Mouse (Mus musculus) lung, adult 18-20 months (tissue): ENCODE results near the gene Ephx4.

Experiments
- DNase-seq, 2 experiments: peaks; one replicate each; pipeline ENCODE4 v3.0.0; 2022; ENCODE audit warnings: mixed read lengths in 2 of 2

Ephx4 gene

DNA sequence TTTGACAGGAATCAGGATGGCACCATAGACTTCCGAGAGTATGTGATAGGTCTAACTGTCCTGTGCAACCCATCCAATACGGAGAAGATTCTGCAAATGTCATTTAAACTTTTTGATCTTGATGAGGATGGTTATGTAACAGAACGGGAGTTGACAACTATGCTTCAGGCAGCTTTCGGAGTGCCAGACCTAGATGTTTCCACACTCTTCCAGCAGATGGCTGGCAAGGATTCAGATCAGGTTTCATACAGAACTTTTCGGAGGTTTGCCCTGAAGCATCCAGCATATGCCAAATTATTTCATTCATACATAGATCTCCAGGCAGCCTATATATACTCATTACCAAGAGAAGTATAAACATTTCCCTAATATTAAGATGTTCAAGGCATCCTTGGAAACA lies 31.5 kb downstream of the Ephx4 start:
- DNase-seq, result no peak

DNA sequence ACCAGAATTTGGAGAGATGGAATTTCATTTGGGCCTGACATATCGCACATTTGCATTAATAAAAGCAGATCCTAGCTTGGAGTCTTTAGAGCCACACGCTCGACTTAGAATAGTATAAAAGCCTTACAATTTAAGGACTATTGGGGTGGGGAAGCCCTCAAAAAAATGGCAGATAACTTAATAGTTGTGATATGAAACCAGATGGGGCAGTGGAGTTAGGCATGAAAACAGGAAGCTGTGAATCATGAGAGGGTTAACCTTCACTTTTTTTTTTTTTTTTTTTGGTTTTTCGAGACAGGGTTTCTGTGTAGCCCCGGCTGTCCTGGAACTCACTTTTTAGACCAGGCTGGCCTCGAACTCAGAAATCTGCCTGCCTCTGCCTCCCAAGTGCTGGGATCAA lies 33.6 kb downstream of the Ephx4 start:
- no peak for DNase-seq

- peak; percentile 7 to 23 for DNase-seq
These were observed 34.2 kb downstream of the Ephx4 start for GRCm38 (mm10) chr5:107436587-107437209.

- DNase-seq, result peak; percentile 92 to 95
These were observed 35.1 kb downstream of the Ephx4 start, which contains the start of gene Btbd8 for GRCm38 (mm10) chr5:107437464-107438281. Gene Btbd8 (plus strand): TSS chr5:107437997.

DNA sequence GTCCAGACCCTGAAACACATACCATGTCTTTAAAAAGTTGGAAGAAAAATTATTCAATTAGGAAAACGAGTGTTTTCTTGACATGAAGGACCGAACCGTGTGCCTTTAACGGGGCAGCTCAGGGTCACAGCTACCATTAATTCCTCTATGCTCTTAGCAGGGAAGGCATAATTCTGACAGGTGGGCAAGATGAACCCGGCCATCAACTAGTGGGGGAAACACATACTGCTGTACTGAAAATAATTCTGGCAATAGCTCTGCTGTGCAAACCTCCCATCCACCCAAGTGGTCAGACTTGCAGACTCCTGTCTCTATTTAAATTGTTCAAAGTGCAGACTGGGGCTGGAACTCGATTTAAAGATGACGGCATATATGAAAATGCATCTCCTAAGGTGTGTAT lies 35.8 kb downstream of the Ephx4 start:
- no peak for DNase-seq

GRCm38 (mm10) chr5:107441881-107442280 lies 39.3 kb downstream of the Ephx4 start:
- no peak for DNase-seq

DNA sequence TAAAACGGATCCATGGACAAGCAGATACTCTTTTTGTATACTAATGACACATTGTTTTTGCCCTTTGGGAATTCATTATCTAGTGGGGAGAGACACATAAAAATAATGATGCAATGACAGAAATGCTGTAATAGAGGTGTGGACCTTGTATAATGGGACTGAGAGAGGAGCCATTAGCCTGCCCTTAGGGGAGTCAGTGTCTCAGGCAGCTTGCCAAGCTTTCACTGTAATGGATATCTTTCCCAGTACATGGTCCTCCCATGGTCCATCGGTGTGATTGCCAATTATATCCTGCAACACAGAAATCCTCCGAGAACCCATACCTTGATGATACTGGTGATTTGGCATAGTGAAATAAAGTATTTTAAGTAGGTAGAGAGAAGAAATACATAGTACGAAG lies 41.7 kb downstream of the Ephx4 start:
- DNase-seq, result no peak

DNA sequence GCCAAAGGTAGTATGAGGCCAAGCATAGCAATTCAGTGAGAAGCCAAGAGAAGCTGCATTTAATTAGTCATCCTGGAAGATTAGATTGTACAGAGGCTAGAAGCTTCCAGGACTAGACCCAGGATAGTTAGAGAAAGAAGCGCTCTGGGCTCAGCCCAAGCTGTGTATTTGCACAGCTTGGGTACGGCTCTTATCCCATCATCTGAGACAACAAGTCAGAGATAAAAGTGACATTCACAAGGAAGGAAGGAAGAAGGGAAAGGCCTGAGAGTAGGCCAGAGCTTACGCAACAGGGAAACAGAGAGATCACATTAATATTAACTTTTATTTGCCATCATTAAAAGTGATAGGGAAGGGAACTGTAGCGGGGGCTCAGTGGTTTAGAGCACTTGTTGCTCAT lies 45.4 kb downstream of the Ephx4 start:
- no peak for DNase-seq

- no peak for DNase-seq
These were observed 46.2 kb downstream of the Ephx4 start for GRCm38 (mm10) chr5:107448784-107449183.

DNA sequence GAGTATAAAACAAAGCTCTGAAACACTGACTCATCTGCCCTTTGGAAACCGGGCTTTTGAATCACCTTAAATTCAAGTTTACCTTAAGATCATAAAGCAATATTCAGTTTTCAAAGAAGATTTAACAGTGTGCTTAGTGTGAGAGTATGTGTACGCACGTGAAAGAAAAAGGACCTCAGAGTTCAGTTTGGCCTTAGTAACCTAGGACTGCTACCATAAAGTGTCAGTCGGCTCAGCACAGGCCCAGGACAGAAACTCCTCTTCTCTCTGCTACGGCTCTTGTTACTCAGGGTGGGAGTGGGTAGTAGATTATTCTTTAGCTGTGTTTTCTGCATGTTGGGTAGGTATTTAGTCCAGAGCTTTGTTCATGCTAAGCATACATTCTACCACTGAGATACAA lies 47.1 kb downstream of the Ephx4 start:
- no peak for DNase-seq

DNA sequence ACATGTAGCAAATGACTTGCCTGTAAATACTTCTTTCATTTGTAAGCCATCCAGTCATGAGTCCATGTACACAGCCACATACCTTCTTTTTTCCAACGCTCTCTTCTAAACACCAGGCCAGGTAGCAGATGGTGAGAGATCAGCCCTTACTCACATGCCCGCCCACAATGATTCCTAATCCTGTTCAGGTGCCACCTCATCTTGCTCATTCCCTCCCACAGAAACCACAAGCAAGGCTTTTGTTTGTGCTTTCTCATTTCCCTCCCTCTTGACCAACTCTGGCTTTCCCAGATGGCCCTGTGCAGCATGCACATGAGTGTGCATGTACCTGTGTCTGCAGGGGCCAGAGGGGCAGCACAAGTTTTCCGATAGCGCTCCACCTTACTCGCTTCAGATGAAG lies 47.8 kb downstream of the Ephx4 start:
- no peak for DNase-seq

GRCm38 (mm10) chr5:107462147-107463076 lies 59.9 kb downstream of the Ephx4 start:
- no peak for DNase-seq

DNA sequence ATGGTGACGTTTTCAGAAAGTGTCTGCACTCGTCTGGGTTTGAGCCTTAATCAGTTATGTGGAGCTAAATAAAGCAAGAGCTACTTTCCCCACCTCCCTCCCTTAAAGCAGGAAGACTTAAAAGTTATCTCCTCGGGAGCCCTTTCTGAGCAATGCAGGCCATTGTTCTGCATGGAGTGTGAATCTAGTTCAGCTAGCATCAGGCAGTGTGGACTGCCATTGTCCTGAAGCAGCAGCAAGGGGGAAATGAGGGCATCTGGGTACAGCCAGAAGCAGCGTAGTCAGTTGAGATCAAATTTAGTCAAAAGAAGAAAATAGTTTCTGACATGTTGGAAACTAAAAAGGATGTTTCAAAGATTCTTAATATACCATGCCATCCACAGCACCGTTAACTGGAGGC lies 64.0 kb downstream of the Ephx4 start:
- DNase-seq, result no peak

DNA sequence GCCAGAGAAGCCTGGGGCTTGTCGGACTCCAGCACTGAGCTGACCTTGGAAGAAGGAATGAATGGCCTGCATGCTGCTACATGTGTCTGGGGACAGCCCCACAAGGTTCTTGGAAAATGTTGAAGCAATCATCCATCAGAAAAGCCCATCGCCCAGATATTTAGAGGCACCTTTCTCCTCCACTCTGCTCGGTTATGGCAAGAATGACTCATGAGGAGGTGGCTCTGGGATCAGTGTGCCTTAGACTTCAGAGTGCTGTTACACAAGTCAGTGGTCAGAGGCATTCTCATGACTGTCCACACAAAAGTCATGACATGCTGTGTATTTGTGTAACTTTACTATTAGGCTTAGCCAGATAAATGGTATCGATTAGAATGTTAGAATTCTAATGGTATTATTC lies 64.6 kb downstream of the Ephx4 start:
- no peak for DNase-seq

DNA sequence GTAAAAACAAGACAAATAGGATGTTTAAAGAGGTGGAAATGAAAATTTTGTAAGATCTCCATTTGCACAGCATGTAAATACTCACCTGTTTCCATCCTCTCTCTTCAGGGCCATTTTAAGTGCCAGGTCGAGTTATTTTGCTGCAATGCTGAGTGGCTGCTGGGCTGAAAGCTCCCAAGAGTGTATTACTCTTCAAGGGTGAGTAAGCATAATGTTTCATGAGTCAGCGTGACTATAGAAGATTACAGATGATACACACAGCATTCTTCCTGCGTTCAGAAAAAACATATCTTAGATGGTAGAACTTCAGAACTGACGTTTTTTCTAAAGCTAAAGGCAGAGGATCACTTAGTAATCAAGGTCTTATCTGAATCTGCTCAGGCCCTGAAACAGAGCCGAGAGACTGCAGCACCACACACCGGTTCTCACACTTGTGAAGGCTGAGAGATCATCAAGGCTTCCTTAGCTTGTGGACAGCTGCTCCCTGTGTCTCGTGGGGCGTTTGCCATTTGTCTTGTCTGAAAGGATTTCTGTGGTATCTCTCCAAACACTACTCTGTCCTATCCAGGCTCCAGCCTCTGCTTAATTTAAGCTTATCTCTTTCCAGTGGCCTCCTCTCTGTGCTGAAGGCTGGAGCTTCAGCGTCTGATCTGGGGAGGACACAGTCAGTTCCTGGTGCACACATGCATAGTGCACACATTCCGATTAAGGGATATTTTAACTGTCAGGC lies 68.2 kb downstream of the Ephx4 start:
- no peak for DNase-seq
